Mouse (Mus musculus) left cerebral cortex, postnatal 14 days (tissue): ENCODE measurements around the gene Krtcap2. TPM values are rescaled to one million over a fixed set of nuclear protein-coding genes. Genes with fewer than 3 reads are reported as not detected.
"Not testable (repeated sequence)": the region's sequence is repeated elsewhere in the genome, so short reads cannot be mapped to it uniquely, and the experiment has no call there.

ENCODE experiments used
- DNase-seq, 2 experiments: peaks; one replicate each; pipeline ENCODE4 v3.0.0; 2021 to 2022; ENCODE audit warnings: low spot score in 2 of 2, mixed read lengths in 1 of 2
- intact Hi-C: fragments of 180-260 bp; cut with DNase I; formaldehyde crosslinking; loops from one replicate; pipeline ENCODE4 v1.15.1; 2025
- long read RNA-seq, 2 experiments: library from polyadenylated mRNA; stranded (forward); transcript quantifications; one replicate each; pipeline ENCODE4 v2.0.0; 2021
- total RNA-seq, 2 experiments: library from RNA; stranded (reverse); gene quantifications; 2 replicates each; pipeline ENCODE4 v1.2.3; 2021

Krtcap2 gene
- total RNA-seq, result 10 to 100 TPM; 74.5 to 86.3 TPM
- long read RNA-seq, experiment 1, transcript Krtcap2-201 (5 exons, 1,172 nt), result major isoform, 31 of 50 reads
- long read RNA-seq, experiment 1, partial matches to known transcripts, result 1 of 50 reads
- long read RNA-seq, experiment 1, other reads (novel, unspliced or antisense), result 18 of 50 reads
- long read RNA-seq, experiment 2, transcript Krtcap2-201 (5 exons, 1,172 nt), result major isoform, 28 of 43 reads
- long read RNA-seq, experiment 2, partial matches to known transcripts, result 2 of 43 reads
- long read RNA-seq, experiment 2, other reads (novel, unspliced or antisense), result 13 of 43 reads

GRCm38 (mm10) chr3:89245688-89246171, at the start of gene Krtcap2:
TSS of gene Krtcap2 (plus strand) at chr3:89245966.
- DNase-seq, result peak; percentile 81 to 87
- intact Hi-C loops, result no loop called here

GRCm38 (mm10) chr3:89195979-89196877, 49.5 kb upstream of the Krtcap2 start:
- peak; percentile 83 to 90 for DNase-seq
- intact Hi-C loops, result no loop called here

GRCm38 (mm10) chr3:89199839-89200238, 45.9 kb upstream of the Krtcap2 start:
- intact Hi-C loops, result no loop called here
- DNase-seq, result no peak

GRCm38 (mm10) chr3:89202253-89203141, 43.3 kb upstream of the Krtcap2 start, which contains the start of gene Gba:
TSS of gene Gba (plus strand) at chr3:89202928.
- DNase-seq, result peak; percentile 91 to 92
- intact Hi-C loops, result no loop called here

- DNase-seq, result no peak
- intact Hi-C loops, result no loop called here
Observed at GRCm38 (mm10) chr3:89203142-89203514, 42.6 kb upstream of the Krtcap2 start.

GRCm38 (mm10) chr3:89206079-89206478, 39.7 kb upstream of the Krtcap2 start:
- DNase-seq, result no peak
- intact Hi-C loops, result no loop called here

GRCm38 (mm10) chr3:89206695-89207094, 39.1 kb upstream of the Krtcap2 start:
- no peak for DNase-seq
- intact Hi-C loops, result no loop called here

- intact Hi-C loops, result no loop called here
- DNase-seq, result no peak
Observed at GRCm38 (mm10) chr3:89208075-89208657, 37.6 kb upstream of the Krtcap2 start.

- intact Hi-C loops, result no loop called here
Observed at GRCm38 (mm10) chr3:89208736-89209135, 37.0 kb upstream of the Krtcap2 start.

GRCm38 (mm10) chr3:89209731-89210130, 36.0 kb upstream of the Krtcap2 start:
- DNase-seq, result no peak
- intact Hi-C loops, result loop anchor here (5.0 kb wide), 1 partner anchor 92 kb away; no protein-coding TSS in a partner anchor

More at GRCm38 (mm10) chr3:89208736-89209135, 37.0 kb upstream of the Krtcap2 start:
- no peak for DNase-seq

GRCm38 (mm10) chr3:89210162-89210561, 35.6 kb upstream of the Krtcap2 start:
- DNase-seq, result no peak
- intact Hi-C loops, result loop anchor here (5.0 kb wide), 1 partner anchor 93 kb away; no protein-coding TSS in a partner anchor

GRCm38 (mm10) chr3:89210731-89211130, 35.0 kb upstream of the Krtcap2 start:
- no peak for DNase-seq
- intact Hi-C loops, result loop anchor here (5.0 kb wide), 1 partner anchor 93 kb away; no protein-coding TSS in a partner anchor

- intact Hi-C loops, result loop anchor here (5.0 kb wide), 1 partner anchor 97 kb away; no protein-coding TSS in a partner anchor
- peak; percentile 84 to 90 for DNase-seq
Observed at GRCm38 (mm10) chr3:89213803-89214530, 31.8 kb upstream of the Krtcap2 start.

- intact Hi-C loops, result loop anchor here (5.0 kb wide), 1 partner anchor 98 kb away; no protein-coding TSS in a partner anchor
- no peak for DNase-seq
Observed at GRCm38 (mm10) chr3:89214681-89215411, 30.9 kb upstream of the Krtcap2 start, which contains the start of gene Thbs3. TSS of gene Thbs3 (plus strand) at chr3:89215180.

GRCm38 (mm10) chr3:89215853-89216252, 29.9 kb upstream of the Krtcap2 start:
- peak; percentile 92 to 96 for DNase-seq
- intact Hi-C loops, result no loop called here

- DNase-seq, intact Hi-C loops: not testable (repeated sequence)
Observed at GRCm38 (mm10) chr3:89216407-89216806, 29.4 kb upstream of the Krtcap2 start.

GRCm38 (mm10) chr3:89218271-89218670, 27.5 kb upstream of the Krtcap2 start:
- DNase-seq, result no peak
- intact Hi-C loops, result no loop called here
